Mouse (Mus musculus): ENCODE data around the gene Bcar1.

The Bcar1 gene

DNA sequence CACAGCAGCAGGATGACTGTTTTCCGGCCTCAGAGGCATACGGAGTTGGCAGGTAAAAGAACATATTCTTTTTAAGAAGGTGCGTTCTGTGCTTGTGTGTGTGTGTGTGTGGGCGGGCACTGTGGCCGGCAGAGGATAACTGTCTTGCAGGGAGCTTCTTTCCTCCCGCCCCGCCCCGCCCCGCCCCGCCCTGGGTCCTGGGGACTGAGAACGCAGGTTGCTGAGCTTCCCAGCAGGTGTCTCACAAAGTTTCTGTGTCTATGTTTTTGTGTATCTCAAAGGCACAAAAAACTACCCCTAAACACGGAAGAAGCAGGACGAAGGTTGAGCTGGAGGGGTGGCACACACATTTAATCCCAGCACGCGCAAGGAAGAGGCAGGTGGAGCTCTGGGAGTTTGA is 25.7 kb upstream of the Bcar1 start:
- no peak for DNase-seq

DNA sequence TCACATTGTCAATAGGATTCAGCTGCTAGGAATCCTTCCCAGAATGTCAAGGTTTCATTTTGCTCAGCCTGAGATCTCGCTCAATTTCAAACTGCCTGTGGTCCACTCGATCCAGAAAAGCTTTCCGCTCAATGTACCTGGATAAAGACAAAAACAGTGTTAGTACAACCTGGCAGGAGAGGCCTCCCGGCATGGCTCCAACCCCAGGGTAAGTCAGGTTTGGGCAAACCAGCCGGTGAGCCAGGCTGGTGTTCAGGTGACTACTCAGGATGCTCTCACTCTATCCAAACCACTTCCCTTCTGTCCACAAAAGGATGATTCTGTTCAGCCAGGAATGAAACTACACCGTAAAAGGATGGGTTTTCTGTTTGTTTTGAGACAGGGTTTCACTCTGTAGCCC is 25.0 kb upstream of the Bcar1 start:
- no peak for DNase-seq

DNA sequence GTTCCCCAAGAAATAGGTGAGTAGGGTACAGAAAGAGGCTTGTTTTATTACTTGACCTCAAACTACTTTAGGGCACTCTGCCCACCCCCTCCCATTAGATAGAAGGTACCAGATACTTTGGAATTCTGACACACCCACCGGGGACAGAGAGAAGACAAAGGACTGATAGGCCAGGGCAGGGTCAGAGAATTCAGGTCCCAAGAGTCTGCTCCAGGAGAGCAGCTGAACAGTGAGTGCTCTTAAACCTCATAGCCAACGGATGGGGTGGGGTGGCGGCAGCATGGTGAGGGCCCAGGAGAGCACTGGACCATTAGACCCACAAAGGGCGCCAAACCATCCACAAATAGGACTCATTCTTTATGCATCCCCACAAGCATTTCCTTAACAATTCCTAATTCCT is 22.0 kb upstream of the Bcar1 start:
- no peak for DNase-seq

DNA sequence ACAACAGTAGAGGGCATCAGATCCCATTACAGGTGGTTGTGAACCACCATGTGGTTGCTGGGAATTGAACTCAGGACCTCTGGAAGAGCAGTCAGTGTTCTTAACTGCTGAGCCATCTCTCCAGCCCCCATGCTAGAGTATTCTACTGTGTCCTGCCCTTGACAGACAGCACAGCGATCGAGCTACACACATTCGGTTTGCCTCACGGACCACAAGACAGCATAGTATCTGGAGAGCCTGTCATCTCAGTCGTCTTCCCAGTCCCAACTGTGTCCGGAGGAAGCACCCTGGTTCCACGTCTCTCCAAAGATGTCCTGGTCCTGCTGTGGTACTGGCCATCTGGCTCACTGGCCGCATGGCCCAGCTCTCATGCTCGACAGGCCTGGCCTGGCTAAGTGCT is 21.5 kb upstream of the Bcar1 start:
- no peak for DNase-seq

DNA sequence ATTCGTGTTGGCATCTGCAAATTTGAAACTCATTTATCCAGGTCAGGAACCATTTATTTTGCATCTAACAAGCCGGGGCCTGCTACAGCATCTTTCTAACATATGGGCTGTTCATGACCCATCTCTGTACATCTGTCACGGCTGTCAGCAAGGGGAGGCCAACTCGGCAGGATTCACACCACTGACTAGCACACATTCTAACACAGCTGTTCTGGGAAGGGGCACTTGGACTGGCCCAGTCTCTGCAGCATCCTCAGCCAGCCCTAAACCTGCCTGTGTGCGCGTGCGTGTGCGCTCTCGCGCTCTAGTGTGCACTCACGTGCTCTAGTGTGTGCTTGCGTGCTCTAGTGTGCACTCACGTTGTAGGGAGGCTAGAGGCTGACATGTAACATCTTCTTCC is 17.1 kb upstream of the Bcar1 start:
- no peak for DNase-seq

DNA sequence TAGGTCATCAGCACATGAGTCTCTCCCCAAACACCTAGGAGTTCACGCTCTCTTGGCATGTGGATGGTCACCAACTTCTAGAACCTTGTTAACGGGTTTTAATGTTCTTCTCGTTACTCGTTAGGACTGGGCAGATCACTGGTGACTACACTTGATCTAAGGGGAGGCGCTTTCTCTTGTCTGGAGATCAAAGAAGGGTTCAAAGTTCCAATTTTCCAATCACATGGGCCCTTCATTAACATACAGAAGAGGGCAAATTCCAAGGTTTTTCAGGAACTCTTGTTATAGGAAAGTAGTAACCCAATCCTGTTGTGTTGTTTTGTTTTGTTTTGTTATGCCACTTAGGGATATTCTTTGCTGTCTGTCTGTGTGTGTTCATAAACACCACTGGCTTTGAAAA is 15.2 kb upstream of the Bcar1 start:
- no peak for DNase-seq

DNA sequence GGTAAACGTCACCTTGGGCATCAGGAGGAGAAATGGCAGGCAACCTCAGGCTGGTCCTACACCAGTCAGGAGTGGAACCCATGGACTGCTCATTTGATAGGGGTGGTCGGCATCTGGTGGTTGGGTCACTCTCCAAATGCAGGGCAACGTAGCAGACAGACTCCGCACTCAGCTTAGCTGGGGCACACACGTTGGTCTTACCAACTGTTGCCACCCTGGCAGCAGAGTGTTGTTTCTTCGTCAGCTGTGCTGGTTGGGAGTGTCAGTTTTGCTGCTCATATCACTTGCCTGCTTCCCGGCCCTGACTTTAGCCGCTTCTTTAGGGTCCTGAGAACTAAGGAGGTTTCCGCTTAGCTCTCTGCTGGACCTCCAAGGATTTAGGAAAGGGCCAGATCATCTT is 14.0 kb upstream of the Bcar1 start:
- no peak for DNase-seq

DNA sequence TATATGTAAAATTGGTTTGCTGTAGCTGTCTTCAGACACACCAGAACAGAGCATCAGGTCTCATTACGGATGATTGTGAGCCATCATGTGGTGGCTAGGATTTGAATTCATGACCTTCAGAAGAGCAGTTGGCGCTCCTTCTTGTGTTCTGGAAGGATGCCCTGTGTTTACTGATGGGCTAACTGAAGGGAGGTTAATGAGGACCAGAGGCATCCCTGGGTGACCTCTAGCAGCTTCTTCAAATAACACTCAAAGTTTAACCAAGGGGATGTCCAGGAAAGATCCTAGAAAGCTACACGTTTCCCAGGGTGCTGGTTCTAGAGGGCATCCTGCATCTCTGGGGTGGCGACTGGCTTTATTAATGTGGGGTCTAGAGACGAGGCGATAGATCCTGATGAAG is 11.1 kb upstream of the Bcar1 start:
- no peak for DNase-seq

DNA sequence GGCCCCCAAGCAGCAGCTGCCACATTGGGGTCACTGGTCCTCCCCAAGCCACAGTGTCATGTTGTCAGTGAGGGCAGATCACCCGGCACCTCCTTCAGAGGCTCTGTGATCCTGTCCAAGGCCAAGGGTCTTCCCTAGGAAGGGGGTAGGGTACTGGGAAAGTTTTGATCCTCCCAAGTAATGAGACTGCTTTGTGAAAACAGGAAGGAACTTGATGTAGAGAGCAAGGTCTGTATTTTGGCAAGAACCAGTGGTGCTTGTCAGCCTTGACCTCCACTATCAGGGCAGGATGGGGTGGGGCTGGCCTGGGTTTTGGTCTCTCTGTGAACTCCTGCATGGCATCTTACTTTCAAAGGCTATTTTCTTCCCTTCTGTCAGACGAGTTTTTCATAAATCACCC is 10.5 kb upstream of the Bcar1 start:
- DNase-seq: no peak

DNA sequence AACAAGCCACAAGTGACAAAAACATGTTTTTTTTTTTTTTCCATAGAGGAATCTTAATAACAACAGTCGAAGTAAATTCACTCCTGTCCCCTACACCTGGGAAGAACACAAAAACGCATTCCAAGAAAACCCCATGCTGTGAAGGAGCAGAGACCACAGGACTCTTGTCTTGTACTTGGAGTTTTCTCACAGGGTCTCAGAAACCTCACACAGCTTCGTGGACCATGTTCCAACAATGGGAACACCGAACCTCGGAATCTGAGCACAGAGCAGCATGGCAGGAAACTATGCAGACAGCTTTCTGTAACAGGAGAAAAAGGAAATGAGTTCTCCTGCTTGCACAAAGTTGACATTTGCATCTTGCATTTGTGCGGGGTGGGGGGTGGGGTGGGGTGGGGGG is 5.2 kb upstream of the Bcar1 start:
- no peak for DNase-seq

DNA sequence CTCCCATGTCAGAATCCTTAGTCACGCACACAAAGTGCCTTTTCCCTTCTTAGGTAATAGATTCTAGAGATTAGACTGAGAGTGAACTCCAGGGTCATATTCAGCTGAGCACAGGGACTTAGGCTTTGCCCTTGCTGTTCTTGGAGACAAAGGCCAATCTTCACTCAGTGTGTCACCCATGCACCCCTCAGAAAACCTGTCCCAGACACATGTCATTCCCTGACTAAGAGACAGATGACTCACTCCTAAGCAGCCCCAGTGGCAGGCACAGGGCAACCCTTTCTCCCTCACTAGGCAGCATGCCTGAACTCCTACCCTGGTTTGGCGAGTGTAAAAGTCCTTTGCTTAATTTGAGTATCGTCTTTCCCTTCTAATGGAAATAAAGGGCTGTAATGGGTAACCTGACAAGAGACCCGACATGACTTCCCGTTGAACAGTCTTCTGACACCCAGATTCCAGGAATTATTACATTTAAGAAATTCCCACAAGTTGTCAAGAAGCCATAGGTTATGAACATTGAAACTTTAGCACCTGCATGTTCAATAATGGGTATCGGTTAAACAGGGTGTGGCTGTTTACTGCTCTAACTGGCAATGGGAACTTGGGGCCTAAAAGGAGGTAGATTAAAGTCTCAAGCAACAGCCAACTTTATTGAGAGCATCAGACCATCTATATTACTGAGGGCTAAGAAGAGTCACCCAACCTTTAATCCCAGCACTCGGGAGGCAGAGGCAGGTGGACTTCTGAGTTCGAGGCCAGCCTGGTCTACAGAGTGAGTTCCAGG is 4.4 kb upstream of the Bcar1 start:
- no peak for DNase-seq

DNA sequence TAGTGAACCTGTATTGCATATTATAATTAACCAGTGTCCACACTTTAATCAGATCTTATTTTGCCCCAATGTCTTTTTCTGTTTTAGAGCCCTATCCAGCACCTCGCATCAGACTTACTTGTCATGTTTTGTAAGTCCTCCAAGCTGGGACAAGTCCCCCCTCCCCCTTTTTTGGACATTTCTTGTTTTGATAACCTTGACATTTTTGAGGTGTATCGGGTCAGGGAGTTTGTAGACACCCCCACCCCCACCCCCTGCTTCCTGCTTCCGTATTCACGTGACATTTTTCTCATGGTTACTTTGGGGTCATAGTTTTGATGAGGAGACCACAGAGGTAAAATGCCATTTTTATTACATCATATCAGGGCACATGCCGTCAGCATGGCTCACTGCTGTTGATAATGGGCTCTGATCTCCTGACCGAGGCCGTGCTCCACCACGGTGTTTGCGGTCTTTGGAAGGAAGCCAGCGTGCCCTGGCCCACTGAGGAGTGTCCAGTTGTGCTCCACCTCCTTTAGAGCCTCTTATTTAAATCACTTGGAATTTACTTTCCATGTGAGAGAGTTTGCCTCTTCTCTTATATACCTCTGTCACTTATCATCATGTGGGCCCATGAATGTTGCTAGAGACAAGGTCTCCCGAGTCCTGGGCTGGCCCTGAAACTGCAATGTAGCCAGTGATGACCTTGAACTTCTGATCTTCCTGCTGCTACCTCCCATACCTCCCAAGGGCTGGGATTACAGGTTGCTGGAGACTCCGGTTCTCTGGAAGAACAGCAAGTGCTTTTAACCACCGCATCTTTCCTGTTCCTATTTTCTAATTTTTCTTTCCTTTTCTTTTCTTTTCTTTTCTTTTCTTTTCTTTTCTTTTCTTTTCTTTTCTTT is 3.2 kb upstream of the Bcar1 start:
- no peak for DNase-seq

DNA sequence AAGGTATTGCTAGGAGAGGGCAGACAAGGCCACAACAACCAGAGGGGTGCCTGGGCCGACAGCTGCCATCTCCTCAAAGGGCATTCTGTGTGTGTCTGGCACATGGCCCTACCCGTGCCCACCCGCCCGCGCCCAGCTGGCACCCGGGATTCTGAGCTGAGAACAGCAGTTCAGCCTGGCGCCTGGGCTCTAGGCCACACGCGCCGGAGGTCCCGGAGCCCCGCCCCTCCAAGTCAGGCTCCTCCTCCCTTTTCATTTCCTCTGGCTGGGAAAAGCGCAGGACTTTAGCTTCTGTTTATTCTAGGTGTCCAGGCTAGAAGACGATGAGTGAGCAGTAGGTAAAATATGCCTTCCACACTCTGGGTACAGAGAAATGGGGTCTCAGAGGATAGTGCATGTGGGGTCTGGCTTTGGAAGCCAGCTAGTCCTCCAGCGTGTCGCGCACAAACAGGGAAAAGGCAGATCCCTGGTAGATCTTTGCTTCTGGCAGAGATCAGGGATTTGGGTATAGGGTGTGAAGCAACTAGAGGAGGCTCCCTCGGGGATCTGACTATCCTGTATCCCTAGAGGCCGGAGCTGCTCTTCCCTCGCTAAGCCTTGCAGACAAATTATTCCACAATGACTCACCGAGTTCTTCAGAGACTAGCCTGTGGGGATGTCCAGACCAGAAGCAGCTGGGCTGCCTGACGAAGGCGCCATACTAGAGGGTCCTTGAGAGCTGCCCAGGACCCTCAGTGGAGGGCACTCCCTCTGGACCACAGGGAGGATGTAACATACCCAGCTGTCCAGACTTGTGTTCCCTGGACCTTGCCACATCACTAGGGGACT is 2.2 kb upstream of the Bcar1 start:
- DNase-seq: peak; percentile 51

DNA sequence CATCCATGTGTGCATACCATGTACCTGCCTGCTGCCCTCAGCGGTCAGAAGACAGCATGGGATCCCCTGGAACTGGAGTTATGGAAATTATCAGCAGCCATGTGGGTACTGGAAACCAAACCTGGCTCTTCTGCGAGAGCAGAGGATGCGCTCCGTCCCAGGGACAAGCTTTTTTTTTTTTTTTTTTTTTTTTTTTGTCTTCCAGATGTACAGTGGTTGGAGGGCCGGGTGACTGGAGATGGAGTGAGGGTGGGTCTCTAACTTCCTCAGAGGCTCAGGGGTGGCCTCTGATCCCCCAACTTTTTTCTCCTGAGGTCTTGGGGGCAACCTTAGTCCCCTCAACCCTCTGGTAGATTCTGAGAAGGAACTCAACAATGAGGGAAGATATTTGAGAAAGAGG is 1.5 kb upstream of the Bcar1 start:
- DNase-seq: no peak

DNA sequence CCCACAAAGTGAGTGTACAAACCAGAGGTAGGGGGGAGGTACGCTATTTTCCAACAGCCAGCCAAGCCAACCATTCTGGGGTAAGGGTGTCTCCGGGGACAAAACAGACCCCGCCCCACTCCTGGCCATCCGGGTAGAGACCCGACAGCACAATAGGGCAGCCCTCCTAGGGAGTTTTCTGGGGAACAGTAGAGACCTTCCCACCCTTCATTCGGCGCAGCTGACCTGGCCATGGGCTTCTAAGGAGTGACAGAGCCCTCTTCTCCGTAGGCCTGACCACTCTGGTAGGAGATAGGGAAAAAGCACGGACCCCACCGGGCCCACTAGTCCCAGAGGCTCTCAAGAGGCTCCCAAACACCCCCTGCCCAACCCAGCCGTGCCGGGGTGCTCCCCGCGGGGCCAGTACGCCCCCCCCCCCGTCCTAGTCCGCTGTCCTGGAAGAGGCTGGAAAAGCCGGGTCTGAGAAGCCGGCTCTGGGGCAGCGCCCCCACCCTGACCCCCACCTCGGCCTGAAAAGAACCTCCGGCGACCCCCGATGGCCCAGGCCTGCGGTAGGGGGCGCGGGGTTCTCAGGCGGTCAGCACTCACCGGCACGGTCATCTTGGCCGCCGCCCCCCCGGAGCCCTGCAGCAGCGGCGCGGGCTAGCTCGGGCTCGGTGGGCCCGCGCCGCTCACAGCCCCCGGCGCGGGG is 363 bp downstream of the Bcar1 start:
- DNase-seq: no peak

DNA sequence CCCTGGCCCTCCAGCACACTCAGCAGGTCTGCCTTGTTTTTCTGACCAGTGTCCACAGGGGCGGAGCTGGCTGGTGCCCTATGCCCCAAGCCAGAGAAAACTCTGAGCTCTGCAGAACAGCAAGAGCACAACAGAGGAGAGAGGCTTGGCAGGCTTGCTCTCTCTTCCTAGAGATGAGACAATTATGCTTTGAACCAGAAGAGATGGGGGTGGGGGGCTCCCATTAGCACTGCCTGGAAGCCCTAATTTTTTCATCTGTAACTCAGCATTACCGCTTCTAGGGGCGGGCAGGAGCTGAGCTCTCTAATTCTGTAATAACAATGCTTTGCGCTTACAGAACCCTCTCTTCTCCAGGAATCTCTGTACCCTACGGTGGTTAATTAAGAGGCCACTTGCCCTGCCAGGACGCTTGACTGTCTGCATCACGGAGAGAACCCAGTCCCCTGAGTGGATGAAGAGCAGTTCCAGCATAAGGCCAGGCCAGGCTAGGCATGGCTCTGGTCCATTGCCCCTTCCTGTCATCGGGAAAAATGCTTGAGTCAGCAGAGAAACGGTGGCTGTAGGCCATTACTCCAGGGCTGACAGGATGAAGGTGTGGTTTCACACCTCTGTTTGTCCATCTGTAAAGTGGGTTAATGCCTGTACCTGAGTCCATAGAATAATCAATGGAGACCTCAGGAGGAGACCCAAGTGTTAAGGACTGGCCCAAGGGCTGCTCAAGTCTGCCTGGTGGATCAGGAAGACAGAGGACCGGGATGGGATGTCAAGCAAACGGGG is 1.2 kb downstream of the Bcar1 start:
- no peak for DNase-seq

DNA sequence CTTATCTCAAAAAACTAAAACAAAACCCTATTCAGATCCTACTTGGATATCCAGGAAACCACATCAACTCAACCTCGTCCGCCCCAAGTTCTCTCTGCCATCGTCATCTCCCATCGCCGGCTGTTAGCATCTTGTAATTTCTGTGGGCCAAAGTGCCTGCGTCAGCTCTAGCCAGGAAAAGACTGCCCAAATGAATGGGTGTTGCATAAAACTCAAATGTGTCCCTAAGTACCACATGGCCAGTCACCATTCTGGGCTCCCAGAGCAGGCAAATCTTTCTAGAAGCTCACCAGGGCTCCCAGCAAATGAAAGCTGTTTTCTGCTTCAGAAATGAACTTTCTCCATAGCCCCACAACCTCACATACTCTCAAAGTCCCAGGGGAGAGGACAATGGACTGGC is 2.1 kb downstream of the Bcar1 start:
- DNase-seq: no peak

DNA sequence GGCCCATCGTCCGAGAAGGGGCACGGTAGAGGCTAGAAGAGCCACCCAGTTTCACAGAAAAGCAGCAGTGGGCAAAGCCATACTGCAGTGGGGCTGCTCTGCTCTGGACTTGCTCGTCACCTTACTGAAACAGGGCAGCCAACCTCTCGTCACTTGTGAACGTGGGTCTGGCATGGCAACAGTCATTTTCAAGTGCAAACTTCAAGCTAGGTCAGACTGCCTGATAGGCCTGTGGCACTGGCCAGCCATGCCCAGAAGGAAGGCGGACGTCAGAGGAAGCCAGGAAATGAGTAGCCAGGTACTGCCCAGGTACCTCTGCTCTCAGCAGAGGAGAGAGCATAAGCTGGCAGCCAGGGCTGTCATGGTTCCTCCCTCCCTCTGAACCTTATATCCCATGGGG is 2.6 kb downstream of the Bcar1 start:
- no peak for DNase-seq

DNA sequence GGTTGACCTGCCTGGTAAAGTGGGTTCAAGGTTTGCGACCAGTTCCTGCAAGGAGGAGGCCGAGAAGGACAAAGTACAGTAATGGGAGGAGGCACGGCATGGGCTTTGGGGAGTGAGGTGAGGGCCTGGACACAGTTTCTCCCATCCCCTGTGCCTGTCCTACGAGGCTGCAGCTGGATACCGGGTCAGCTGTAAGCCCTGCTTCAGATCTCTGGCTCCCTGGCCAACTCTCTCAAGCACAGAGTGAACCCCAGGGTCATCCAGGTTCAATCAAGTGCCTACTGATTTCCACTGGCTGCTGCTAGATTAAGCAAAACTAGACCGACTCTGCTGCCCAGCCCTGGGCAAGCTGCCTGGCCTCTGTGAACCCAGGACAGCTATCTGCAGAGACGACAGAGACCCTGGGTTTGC is 3.3 kb downstream of the Bcar1 start:
- no peak for DNase-seq

DNA sequence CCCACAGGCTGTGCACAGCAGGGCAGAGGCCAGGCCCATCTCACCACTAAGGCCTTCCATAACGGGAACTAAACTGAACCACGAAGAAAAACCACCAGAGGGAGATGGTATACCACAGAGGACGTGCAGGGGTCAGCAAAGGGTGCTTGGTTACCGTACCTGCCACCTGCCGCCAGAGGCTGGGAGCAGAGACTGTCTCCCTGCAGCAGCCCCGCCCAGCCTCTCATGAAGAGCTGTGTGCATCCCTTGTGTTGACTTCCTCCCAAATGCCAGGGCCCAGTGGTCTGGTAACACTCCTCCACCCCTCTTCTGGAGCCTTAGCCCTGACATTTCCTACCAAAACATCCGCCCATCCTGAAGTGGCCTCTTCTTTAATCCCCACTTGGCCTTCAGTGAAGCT is 4.0 kb downstream of the Bcar1 start:
- DNase-seq: no peak

DNA sequence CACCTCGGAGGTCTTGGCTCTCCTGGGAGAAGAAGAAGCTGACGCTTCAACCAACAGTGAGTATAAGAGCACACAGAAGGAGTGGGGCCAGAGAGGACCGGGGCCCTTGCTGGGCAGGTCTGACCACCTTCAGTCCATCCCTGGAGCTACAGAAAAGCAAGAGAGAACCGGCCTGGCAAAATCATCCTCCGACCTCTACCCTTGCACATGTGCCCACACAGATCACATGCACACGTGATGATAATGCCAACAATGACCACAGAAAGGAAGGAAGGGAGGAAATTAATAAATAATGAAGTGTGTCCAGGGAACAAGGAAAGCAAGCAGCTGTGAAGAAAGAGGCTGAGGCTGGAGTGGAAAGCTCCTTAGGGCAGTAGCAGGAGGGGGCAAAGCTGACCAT is 4.7 kb downstream of the Bcar1 start:
- DNase-seq: no peak

DNA sequence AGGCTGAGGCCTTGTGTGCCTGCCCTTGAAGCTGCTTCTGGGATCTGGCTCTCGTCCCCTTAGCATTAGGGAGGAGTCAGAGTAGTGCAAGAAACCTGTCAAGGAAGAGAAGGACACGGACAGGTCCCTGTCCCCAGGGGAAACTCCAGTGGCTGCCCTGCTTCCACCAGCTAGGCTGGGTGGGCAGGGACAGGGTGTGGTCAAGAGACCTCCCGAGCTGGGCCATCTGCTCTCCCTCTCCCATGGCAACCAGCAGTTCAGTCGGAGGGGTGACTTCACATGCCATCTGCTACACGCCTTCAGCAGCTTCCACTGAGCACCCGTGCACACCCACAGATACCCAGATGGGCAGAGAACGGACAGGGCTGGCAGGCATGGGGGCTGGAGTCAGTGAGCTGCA is 7.3 kb downstream of the Bcar1 start:
- DNase-seq: peak; percentile 4

Measured in thymus, postnatal 4 days (tissue).